Mouse (Mus musculus) ES-E14 (cell line): ENCODE results near the gene Asb16. TPM values are rescaled to one million over a fixed set of nuclear protein-coding genes. Genes with fewer than 3 reads are reported as not detected.

Experiments
- DNase-seq: peaks from one replicate; pipeline ENCODE4 v3.0.0-alpha.2; 2013; ENCODE audit warnings: low read depth, low spot score
- H3K27ac ChIP-seq: 2 replicates; pipeline ENCODE4 v1.5.1; 2012; ENCODE audit warnings: low read depth, mild to moderate bottlenecking, low read length, moderate library complexity, mixed read lengths; ENCODE audit not compliant: poor library complexity, insufficient read depth, severe bottlenecking
- H3K36me3 ChIP-seq: 2 replicates; pipeline ENCODE4 v1.6.1; 2012; ENCODE audit warnings: mild to moderate bottlenecking, low read length, moderate library complexity, mixed read lengths; ENCODE audit not compliant: control insufficient read depth, poor library complexity, insufficient read depth, severe bottlenecking
- H3K4me1 ChIP-seq, 2 experiments: fragments of 150-350 bp in 1 of 2; sonication (generic) in 1 of 2; 2 replicates each; pipeline ENCODE4 v1.6.1; 2012; ENCODE audit warnings: low read length in 2 of 2, mild to moderate bottlenecking in 1 of 2, mixed read lengths in 1 of 2; ENCODE audit not compliant: control insufficient read depth in 2 of 2, insufficient read depth in 2 of 2, poor library complexity in 1 of 2
- H3K4me3 ChIP-seq, 2 experiments: fragments of 150-350 bp in 1 of 2; sonication (generic) in 1 of 2; 2 replicates each; pipeline ENCODE4 v1.5.1; 2012; ENCODE audit warnings: low read length in 2 of 2, low read depth in 1 of 2, mild to moderate bottlenecking in 1 of 2, mixed read lengths in 1 of 2; ENCODE audit not compliant: insufficient read depth in 1 of 2, poor library complexity in 1 of 2, severe bottlenecking in 1 of 2
- H3K9ac ChIP-seq: 2 replicates; pipeline ENCODE4 v1.6.1; 2012; ENCODE audit warnings: low read depth, mild to moderate bottlenecking, low read length, mixed read lengths; ENCODE audit not compliant: poor library complexity, insufficient read depth, severe bottlenecking
- H3K9me3 ChIP-seq: fragments of 150-350 bp; sonication (generic); 2 replicates; pipeline ENCODE4 v1.6.1; 2012; ENCODE audit warnings: low read depth, mild to moderate bottlenecking, low read length; ENCODE audit not compliant: control insufficient read depth, insufficient read depth
- CHD2 ChIP-seq: IDR thresholded peaks from 2 replicates; pipeline ENCODE4 v1.6.1; 2014; ENCODE audit warnings: mild to moderate bottlenecking, low read depth, low read length, inconsistent platforms
- HCFC1 ChIP-seq: IDR thresholded peaks from 2 replicates; pipeline ENCODE4 v1.6.1; 2012; ENCODE audit warnings: low read length, inconsistent platforms, borderline replicate concordance; ENCODE audit not compliant: insufficient read depth
- MAFK ChIP-seq: IDR thresholded peaks from 2 replicates; pipeline ENCODE4 v1.6.1; 2014; ENCODE audit warnings: mild to moderate bottlenecking, low read depth, low read length, inconsistent platforms; ENCODE audit not compliant: insufficient read depth
- ZC3H11A ChIP-seq: IDR thresholded peaks from 2 replicates; pipeline ENCODE4 v1.6.1; 2012; ENCODE audit warnings: low read depth, mild to moderate bottlenecking, inconsistent platforms, low read length, borderline replicate concordance
- ZNF384 ChIP-seq: IDR thresholded peaks from 2 replicates; pipeline ENCODE4 v1.6.1; 2012; ENCODE audit warnings: low read depth, low read length, inconsistent platforms
- in situ Hi-C, 2 experiments: fragments of 600-800 bp; cut with MboI; formaldehyde crosslinking; loops; one replicate each; pipeline ENCODE4 v1.15.1; 2025; ENCODE audit warnings: low sequenced_read_pairs in 2 of 2, inconsistent platforms in 1 of 2; ENCODE audit not compliant: unreplicated experiment in 2 of 2
- total RNA-seq: library from RNA; depleted of rRNA; stranded (reverse); fragments of 300-350 nt; gene quantifications from 2 replicates; pipeline ENCODE4 v1.2.3, GENCODE M21; 2012

The Asb16 gene
- total RNA-seq, 1 experiment = 0.98 TPM

DNA sequence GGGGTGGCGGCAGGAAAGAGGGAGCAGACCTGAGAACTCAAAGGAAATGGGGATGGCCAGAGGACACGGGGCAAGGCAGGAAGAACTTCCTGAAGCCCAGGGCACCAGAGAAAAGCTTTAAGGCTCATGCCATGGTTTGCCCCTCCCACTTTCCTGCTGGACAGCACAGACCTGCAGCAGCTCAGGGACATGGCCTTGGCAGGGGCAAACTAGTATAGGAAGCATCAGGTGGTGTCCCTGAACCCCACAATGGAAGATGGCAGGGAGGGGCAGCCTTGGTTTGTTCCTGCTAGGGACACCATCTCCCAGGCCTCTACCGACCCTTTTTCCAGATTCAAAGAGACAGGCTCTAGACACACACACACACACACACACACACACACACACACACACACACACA, 36.8 kb downstream of the Asb16 start:
- Histone ChIP-seq H3K9me3 (no peaks in the 10 kb centered on the region), H3K9ac (no peak overlapping the region), H3K4me1 (peaks cover 2 to 12% of the 10 kb centered on the region in 2 experiments; a peak in 2 of 4 replicates), H3K27ac (no peak overlapping the region), H3K36me3 (peaks cover 47% of the 10 kb centered on the region), H3K4me3 (no peak overlapping the region)
- no peak for DNase-seq
- no peak for TF ChIP-seq ZNF384
- no peak for TF ChIP-seq HCFC1
- no peak for TF ChIP-seq CHD2
- TF ChIP-seq ZC3H11A = no peak
- TF ChIP-seq MAFK = no peak
- in situ Hi-C loops = no loop called here

DNA sequence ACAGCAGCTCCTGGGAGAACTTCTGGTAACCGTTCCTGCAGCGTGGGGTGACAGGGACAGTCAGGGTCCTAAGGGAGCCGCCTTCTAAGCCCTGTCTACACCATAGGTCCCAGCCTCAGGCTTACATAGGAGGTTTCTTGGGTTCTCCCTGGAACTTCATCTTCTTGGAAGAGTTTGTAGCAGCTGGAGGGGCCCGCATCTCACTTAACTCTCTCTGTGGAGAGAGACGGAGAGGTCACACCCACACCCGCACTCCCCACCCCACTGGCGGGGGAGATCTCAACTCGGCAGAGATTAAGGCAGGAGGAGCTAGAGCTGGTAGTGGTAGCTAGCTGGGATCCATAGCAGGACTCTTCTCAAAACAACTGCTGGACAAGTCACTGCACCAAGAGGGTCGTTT, 39.6 kb downstream of the Asb16 start:
- DNase-seq = no peak
- no peak overlapping the region; the same call in 1 of the 2 replicates for H3K27ac ChIP-seq
- in situ Hi-C loops = no loop called here
- TF ChIP-seq MAFK (no peak), ZNF384 (no peak), HCFC1 (no peak), CHD2 (no peak), ZC3H11A (no peak)
- no peak overlapping the region for H3K4me3 ChIP-seq
- H3K9me3 ChIP-seq = no peaks in the 10 kb centered on the region
- H3K4me1 ChIP-seq = peaks cover 6 to 22% of the 10 kb centered on the region in 2 experiments; a peak in 2 of 4 replicates
- H3K9ac ChIP-seq = no peak overlapping the region
- peaks cover 71% of the 10 kb centered on the region for H3K36me3 ChIP-seq

DNA sequence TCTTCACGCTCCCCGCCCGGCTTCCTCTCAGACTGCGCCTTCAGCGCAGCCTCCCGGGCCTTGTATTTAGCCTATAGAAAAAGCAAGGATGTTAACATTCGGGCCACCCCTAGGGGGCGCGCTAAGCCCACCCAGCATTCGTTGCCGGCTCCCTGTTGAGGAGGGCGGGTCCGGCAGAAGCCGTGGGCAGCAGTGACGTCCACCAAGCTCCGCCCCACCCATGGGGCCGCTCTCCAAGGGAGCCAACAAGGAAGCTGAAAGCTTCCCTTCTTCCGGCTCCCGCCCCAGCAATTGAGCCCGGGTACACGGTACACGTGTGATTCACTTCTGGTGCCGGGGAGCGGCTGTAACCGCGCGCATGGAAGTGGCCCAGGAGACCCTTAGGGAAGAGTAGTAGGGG, 40.4 kb downstream of the Asb16 start:
- TF ChIP-seq MAFK (no peak), ZNF384 (0 out of 2 replicates have a peak, but pooled peaks have one; percentile 54), CHD2 (no peak), HCFC1 (no peak), ZC3H11A (peak; percentile 85)

DNA sequence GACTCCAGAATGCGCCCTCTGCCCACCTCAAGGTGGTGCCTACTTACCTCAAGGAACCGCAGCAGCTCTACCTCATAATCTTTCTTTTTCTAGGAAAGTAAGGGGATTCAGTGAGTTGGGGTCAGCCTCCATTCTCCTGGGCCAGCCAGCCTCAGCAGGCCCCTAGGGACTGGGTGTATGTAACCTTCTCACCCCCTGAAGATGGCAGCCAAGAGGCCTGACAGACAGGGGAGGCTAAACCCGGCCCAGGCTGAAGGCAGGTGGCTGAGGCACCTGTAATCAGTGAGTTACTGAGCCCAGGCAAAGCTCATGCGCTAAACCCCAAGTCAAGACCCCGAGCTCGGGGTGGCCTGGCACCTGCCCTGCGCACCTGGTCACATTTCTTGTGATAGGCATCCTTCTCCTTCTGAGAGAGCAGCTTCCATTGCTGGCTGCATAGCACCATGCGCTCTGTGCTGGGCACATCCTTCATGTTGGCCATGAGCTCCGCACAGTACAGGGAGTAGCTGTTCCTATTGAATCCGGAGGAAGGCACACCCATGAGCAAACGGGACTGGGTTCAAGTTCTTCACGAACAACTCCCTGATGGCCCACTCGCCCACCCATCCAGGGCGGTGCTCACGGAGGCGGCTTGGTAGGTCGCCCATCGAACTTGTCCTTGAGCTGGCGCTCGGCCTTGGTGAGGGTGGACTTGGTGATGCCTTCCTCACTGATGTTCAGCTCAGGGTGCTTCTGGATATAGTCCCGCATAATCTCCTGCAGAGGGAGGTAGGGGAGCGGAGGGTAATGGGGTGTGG, 41.5 kb downstream of the Asb16 start:
- no peak for DNase-seq
- in situ Hi-C loops = no loop called here
- no peak for TF ChIP-seq HCFC1
- TF ChIP-seq CHD2 = no peak
- peak overlapping the region; percentile 61 to 67; a peak in 3 of 4 replicates for H3K4me3 ChIP-seq
- peaks cover 88% of the 10 kb centered on the region for H3K36me3 ChIP-seq
- H3K27ac ChIP-seq = peak overlapping the region; percentile 17
- peaks cover 6 to 31% of the 10 kb centered on the region in 2 experiments; a peak in 3 of 4 replicates for H3K4me1 ChIP-seq
- peak overlapping the region; percentile 60 for H3K9ac ChIP-seq
- no peaks in the 10 kb centered on the region for H3K9me3 ChIP-seq

More for the DNA sequence above, 40.4 kb downstream of the Asb16 start:
- Histone ChIP-seq H3K9me3 (no peaks in the 10 kb centered on the region), H3K9ac (peak overlapping the region; percentile 60), H3K4me3 (peak overlapping the region; percentile 61 to 67), H3K36me3 (peaks cover 79% of the 10 kb centered on the region), H3K27ac (peak overlapping the region; percentile 45; the same call in 1 of the 2 replicates), H3K4me1 (peaks cover 6 to 25% of the 10 kb centered on the region in 2 experiments; a peak in 3 of 4 replicates)
- DNase-seq = peak; percentile 91
- in situ Hi-C loops = no loop called here
